Mouse (Mus musculus) embryonic facial prominence, embryonic 12.5 days (tissue): ENCODE data around the gene Ripk3. TPM values are rescaled to one million over a fixed set of nuclear protein-coding genes. Genes with fewer than 3 reads are reported as not detected.

Source experiments
- ATAC-seq: fragments of 200-750 bp; cut with Nextera tagmentation; 2 replicates; pipeline ENCODE4 v1.8.0; 2017; ENCODE audit not compliant: insufficient number of reproducible peaks, insufficient read depth, low FRiP score, low TSS enrichment
- H3K27ac ChIP-seq: fragments of 300-500 bp; sonication (generic); 2 replicates; pipeline ENCODE4 v1.5.1; 2016; ENCODE audit warnings: mild to moderate bottlenecking
- H3K27me3 ChIP-seq: fragments of 300-500 bp; sonication (generic); 2 replicates; pipeline ENCODE4 v1.6.1; 2016; ENCODE audit warnings: mild to moderate bottlenecking, moderate library complexity
- H3K36me3 ChIP-seq: fragments of 300-500 bp; sonication (generic); 2 replicates; pipeline ENCODE4 v1.6.1; 2016; ENCODE audit warnings: mild to moderate bottlenecking
- H3K4me1 ChIP-seq: fragments of 300-500 bp; sonication (generic); 2 replicates; pipeline ENCODE4 v1.6.1; 2016
- H3K4me2 ChIP-seq: fragments of 300-500 bp; sonication (generic); replicated peaks from 2 replicates; pipeline ENCODE4 v1.6.1; 2016; ENCODE audit warnings: mild to moderate bottlenecking, moderate library complexity
- H3K4me3 ChIP-seq: fragments of 300-500 bp; sonication (generic); 2 replicates; pipeline ENCODE4 v1.5.1; 2016; ENCODE audit warnings: mild to moderate bottlenecking
- H3K9ac ChIP-seq: fragments of 300-500 bp; sonication (generic); 2 replicates; pipeline ENCODE4 v1.6.1; 2016; ENCODE audit warnings: mild to moderate bottlenecking, moderate library complexity
- H3K9me3 ChIP-seq: fragments of 300-500 bp; sonication (generic); 2 replicates; pipeline ENCODE4 v1.6.1; 2016; ENCODE audit warnings: mild to moderate bottlenecking, moderate library complexity
- WGBS: fragments of 180-500 bp; shearing (Covaris S2); methylation state at CpG from one replicate; pipeline ENCODE4 v1.1.7; 2016; 5-methylcytosine and 5-hydroxymethylcytosine counted together
- polyA plus RNA-seq: library from polyadenylated mRNA; unstranded; fragments of >200 nt; fragmentation: Nextera tagmentation; extraction: Ambion mirVana; gene quantifications from 2 replicates; pipeline ENCODE4 v1.2.1, GENCODE M21; 2016

Ripk3 gene
- polyA plus RNA-seq, 1 experiment from 2014 or later: 45.5 TPM

GRCm38 (mm10) chr14:55747051-55747847 is 41.4 kb downstream of the Ripk3 start:
- H3K9me3 ChIP-seq: no peaks in the 10 kb centered on the region
- peak overlapping the region; percentile 97; the same call in 1 of the 2 replicates for H3K4me3 ChIP-seq
- H3K4me1 ChIP-seq: peaks cover 27% of the 10 kb centered on the region
- no peak for ATAC-seq
- no peak overlapping the region for H3K27ac ChIP-seq
- H3K36me3 ChIP-seq: peaks cover 32% of the 10 kb centered on the region
- WGBS: 83% methylated on average over 10 of the region's 10 CpGs
- peak overlapping the region; percentile 98 for H3K4me2 ChIP-seq
- no peak overlapping the region for H3K9ac ChIP-seq
- no peaks in the 10 kb centered on the region for H3K27me3 ChIP-seq

- no peaks in the 10 kb centered on the region for H3K9me3 ChIP-seq
- no peaks in the 10 kb centered on the region for H3K27me3 ChIP-seq
- peak overlapping the region; percentile 85 for H3K9ac ChIP-seq
- under 1% methylated on average over 31 of the region's 31 CpGs for WGBS
- H3K27ac ChIP-seq: no peak overlapping the region
- H3K4me2 ChIP-seq: peak overlapping the region; percentile 98
- H3K4me3 ChIP-seq: peak overlapping the region; percentile 97
- no peak for ATAC-seq
- peaks cover 24% of the 10 kb centered on the region for H3K36me3 ChIP-seq
- H3K4me1 ChIP-seq: peaks cover 27% of the 10 kb centered on the region
Observed at GRCm38 (mm10) chr14:55745861-55746237, 42.8 kb downstream of the Ripk3 start.

- H3K36me3 ChIP-seq: peaks cover 24% of the 10 kb centered on the region
- no peaks in the 10 kb centered on the region for H3K27me3 ChIP-seq
- H3K9ac ChIP-seq: peak within 1 kb of the TSS; percentile 85
- H3K4me2 ChIP-seq: peak within 1 kb of the TSS; percentile 98
- ATAC-seq: peak; percentile 62
- H3K4me1 ChIP-seq: peaks cover 27% of the 10 kb centered on the region
- H3K4me3 ChIP-seq: peak within 1 kb of the TSS; percentile 97
- 0 out of 2 replicates have a peak within 1 kb of the TSS, but pooled peaks have one; percentile 32 for H3K27ac ChIP-seq
- H3K9me3 ChIP-seq: no peaks in the 10 kb centered on the region
- 2% methylated on average over 48 of the region's 48 CpGs for WGBS
Observed at GRCm38 (mm10) chr14:55745180-55745860, 43.3 kb downstream of the Ripk3 start, which contains the start of the genes Dhrs1 and Nop9. Gene Dhrs1 (minus strand): TSS chr14:55745690. Gene Nop9 (plus strand): TSS chr14:55745693.

GRCm38 (mm10) chr14:55743711-55744110 is 45.0 kb downstream of the Ripk3 start:
- H3K27ac ChIP-seq: no peak overlapping the region
- H3K9me3 ChIP-seq: no peaks in the 10 kb centered on the region
- peaks cover 27% of the 10 kb centered on the region for H3K4me1 ChIP-seq
- H3K4me2 ChIP-seq: peak overlapping the region; percentile 33
- H3K36me3 ChIP-seq: peaks cover 25% of the 10 kb centered on the region
- 20% methylated on average over 10 of the region's 10 CpGs for WGBS
- peak overlapping the region; percentile 36; the same call in 1 of the 2 replicates for H3K9ac ChIP-seq
- peak overlapping the region; percentile 17; the same call in 1 of the 2 replicates for H3K4me3 ChIP-seq
- peak; percentile 59; the same call in 1 of the 2 replicates for ATAC-seq
- H3K27me3 ChIP-seq: no peaks in the 10 kb centered on the region

- WGBS: 86% methylated on average over 9 of the region's 9 CpGs
- Histone ChIP-seq H3K4me1 (no peaks in the 10 kb centered on the region), H3K36me3 (peaks cover 30% of the 10 kb centered on the region), H3K27ac (no peak overlapping the region), H3K9me3 (no peaks in the 10 kb centered on the region), H3K4me2 (no peak overlapping the region), H3K4me3 (no peak overlapping the region), H3K9ac (no peak overlapping the region), H3K27me3 (no peaks in the 10 kb centered on the region)
- no peak for ATAC-seq
Observed at GRCm38 (mm10) chr14:55737086-55737687, 51.5 kb downstream of the Ripk3 start.

GRCm38 (mm10) chr14:55735758-55736157 is 52.9 kb downstream of the Ripk3 start:
- no peak for ATAC-seq
- Histone ChIP-seq H3K4me3 (no peak overlapping the region), H3K27me3 (no peaks in the 10 kb centered on the region), H3K36me3 (peaks cover 24% of the 10 kb centered on the region), H3K9ac (no peak overlapping the region), H3K9me3 (no peaks in the 10 kb centered on the region), H3K4me1 (no peaks in the 10 kb centered on the region), H3K4me2 (no peak overlapping the region), H3K27ac (no peak overlapping the region)
- 84% methylated on average over 4 of the region's 4 CpGs for WGBS

GRCm38 (mm10) chr14:55735334-55735733 is 53.3 kb downstream of the Ripk3 start:
- 61% methylated on average over 3 of the region's 3 CpGs for WGBS
- Histone ChIP-seq H3K4me1 (no peaks in the 10 kb centered on the region), H3K4me3 (no peak overlapping the region), H3K9me3 (no peaks in the 10 kb centered on the region), H3K27ac (no peak overlapping the region), H3K4me2 (no peak overlapping the region), H3K9ac (no peak overlapping the region), H3K27me3 (no peaks in the 10 kb centered on the region), H3K36me3 (peaks cover 19% of the 10 kb centered on the region)
- ATAC-seq: no peak

Other genes with a start within 250 kb of the Ripk3 start
- 35.2 and 36.1 TPM in 2 replicates for gene Pck2, start 248.6 kb downstream of the Ripk3 start, polyA plus RNA-seq
- 71.3 and 78.4 TPM in 2 replicates for gene Dcaf11, start 228.9 kb downstream of the Ripk3 start, polyA plus RNA-seq
- gene A730061H03Rik, start 228.5 kb downstream of the Ripk3 start, polyA plus RNA-seq: not detected in 2 replicates
- gene Fitm1, start 213.2 kb downstream of the Ripk3 start, polyA plus RNA-seq: 8.7 and 9.1 TPM in 2 replicates
- 131 and 143 TPM in 2 replicates for gene Psme1, start 210.7 kb downstream of the Ripk3 start, polyA plus RNA-seq
- 4.6 and 4.9 TPM in 2 replicates for gene Emc9, start 203.6 kb downstream of the Ripk3 start, polyA plus RNA-seq
- gene Psme2, start 197.8 kb downstream of the Ripk3 start, polyA plus RNA-seq: 247 and 255 TPM in 2 replicates
- 20.6 and 25.4 TPM in 2 replicates for gene Rnf31, start 197.2 kb downstream of the Ripk3 start, polyA plus RNA-seq
- gene Irf9, start 185.3 kb downstream of the Ripk3 start, polyA plus RNA-seq: 9.5 and 10.6 TPM in 2 replicates
- 7.8 and 8.2 TPM in 2 replicates for gene Rec8, start 170.8 kb downstream of the Ripk3 start, polyA plus RNA-seq
- gene Ipo4, start 152.9 kb downstream of the Ripk3 start, polyA plus RNA-seq: 99.8 and 117 TPM in 2 replicates
- 0.87 and 3.0 TPM in 2 replicates for gene Gm49378, start 151.0 kb downstream of the Ripk3 start, polyA plus RNA-seq
- gene Tm9sf1, start 145.1 kb downstream of the Ripk3 start, polyA plus RNA-seq: 102 TPM in 2 replicates
- 0.55 and 0.97 TPM in 2 replicates for gene Tssk4, start 138.7 kb downstream of the Ripk3 start, polyA plus RNA-seq
- gene Mdp1, start 128.4 kb downstream of the Ripk3 start, polyA plus RNA-seq: 64.9 and 66.4 TPM in 2 replicates
- 74.7 and 78.3 TPM in 2 replicates for gene Gmpr2, start 116.9 kb downstream of the Ripk3 start, polyA plus RNA-seq
- 585 and 596 TPM in 2 replicates for gene Nedd8, start 116.7 kb downstream of the Ripk3 start, polyA plus RNA-seq
- 54.1 and 54.2 TPM in 2 replicates for gene Tinf2, start 107.0 kb downstream of the Ripk3 start, polyA plus RNA-seq
- gene Tgm1, start 74.9 kb downstream of the Ripk3 start, polyA plus RNA-seq: 1.6 and 1.7 TPM in 2 replicates
- 27.8 and 30.3 TPM in 2 replicates for gene Rabggta, start 66.6 kb downstream of the Ripk3 start, polyA plus RNA-seq
- gene Dhrs1, start 43.2 kb downstream of the Ripk3 start, polyA plus RNA-seq: 81.5 and 86.7 TPM in 2 replicates
- gene Nop9, start 43.2 kb downstream of the Ripk3 start, polyA plus RNA-seq: 51.0 and 57.3 TPM in 2 replicates
- 0.19 and 0.50 TPM in 2 replicates for gene Cideb, start 30.4 kb downstream of the Ripk3 start, polyA plus RNA-seq
- 0.55 and 0.60 TPM in 2 replicates for gene Ltb4r2, start 27.4 kb downstream of the Ripk3 start, polyA plus RNA-seq
- gene Ltb4r1, start 22.9 kb downstream of the Ripk3 start, polyA plus RNA-seq: 0.48 and 0.60 TPM in 2 replicates
- gene Adcy4, start 4.8 kb downstream of the Ripk3 start, polyA plus RNA-seq: 21.3 and 24.2 TPM in 2 replicates
- gene Nfatc4, start 34.3 kb upstream of the Ripk3 start, polyA plus RNA-seq: 154 and 161 TPM in 2 replicates
- gene Nynrin, start 65.1 kb upstream of the Ripk3 start, polyA plus RNA-seq: 41.4 and 41.7 TPM in 2 replicates
- 0.28 and 0.42 TPM in 2 replicates for gene Cbln3, start 95.5 kb upstream of the Ripk3 start, polyA plus RNA-seq
- gene Khnyn, start 96.1 kb upstream of the Ripk3 start, polyA plus RNA-seq: 31.6 and 31.8 TPM in 2 replicates
- 69.9 and 77.7 TPM in 2 replicates for gene Sdr39u1, start 111.4 kb upstream of the Ripk3 start, polyA plus RNA-seq
- gene Cma1, start 155.8 kb upstream of the Ripk3 start, polyA plus RNA-seq: 0.60 and 0.85 TPM in 2 replicates
- gene Cma2, start 162.1 kb upstream of the Ripk3 start, polyA plus RNA-seq: not detected in 2 replicates
- gene Mcpt1, start 229.1 kb upstream of the Ripk3 start, polyA plus RNA-seq: not detected in 2 replicates
- not detected in 2 replicates for gene Mcpt9, start 241.6 kb upstream of the Ripk3 start, polyA plus RNA-seq